ENCODE assay signal across 25 mouse cellular contexts in the genomic region with DNA sequence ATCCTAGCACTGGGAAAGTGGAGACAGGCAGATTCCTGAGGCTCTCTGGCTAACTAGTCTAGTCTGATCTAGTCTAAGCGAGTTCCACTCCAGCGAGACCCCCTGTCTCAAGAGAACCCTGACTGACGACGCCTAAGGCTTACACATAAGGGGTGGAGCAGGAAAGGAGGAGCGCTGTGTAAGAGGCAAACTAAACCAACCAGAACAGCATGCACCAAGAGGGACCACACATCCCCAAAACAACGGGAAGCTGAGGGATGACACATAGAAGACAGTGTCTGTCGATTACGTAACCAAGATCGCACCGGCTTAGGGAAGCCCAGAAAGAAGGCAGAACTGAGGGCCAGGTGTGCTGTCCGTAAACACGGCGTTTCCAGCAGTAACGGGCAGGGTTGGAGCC. TPM values are rescaled to one million over a fixed set of nuclear protein-coding genes. Genes with fewer than 3 reads are reported as not detected.
DNase-seq lines count a peak whose midpoint lies in the region; ATAC-seq and TF ChIP-seq lines count a peak whose summit lies in the region.
"Had no signal": no experiment of that assay in that cellular context is flagged by ENCODE, and none has a peak within 500 bp of the region (broad histone marks: within the 10 kb centered on the region; RNA-seq: fewer than 3 reads in every experiment).

No protein-coding gene starts in this region.

- H3K9me3 ChIP-seq in lung, postnatal 0 days (ENCODE audit: low read length): no peaks in the 10 kb centered on the region
- no peaks in the 10 kb centered on the region for H3K9me3 ChIP-seq in heart, embryonic 12.5 days (replicated peaks)
- H3K9me3 ChIP-seq: embryonic facial prominence, embryonic 13.5 days; forebrain, embryonic 13.5 days; heart, embryonic 10.5 days; heart, embryonic 15.5 days; hindbrain, embryonic 13.5 days had no signal

- no peak overlapping the region for H3K27ac ChIP-seq in lung, postnatal 0 days (ENCODE audit: low read length)
- H3K27ac ChIP-seq in heart, embryonic 12.5 days (ENCODE audit: poor library complexity, severe bottlenecking): no peak overlapping the region
- H3K27ac ChIP-seq: embryonic facial prominence, embryonic 13.5 days; forebrain, embryonic 13.5 days; gastrocnemius, adult 2 months; heart, embryonic 10.5 days; heart, embryonic 15.5 days; hindbrain, embryonic 13.5 days; hindbrain, postnatal 0 days had no signal

- TF ChIP-seq EP300 in lung, postnatal 0 days (IDR thresholded peaks at IDR 0.05): no peak

- 82% methylated on average over 14 of the region's 14 CpGs for WGBS in lung, postnatal 0 days
- 86% methylated on average over 14 of the region's 14 CpGs for WGBS in heart, embryonic 12.5 days

- no peak overlapping the region for H3K9ac ChIP-seq in lung, postnatal 0 days (replicated peaks; ENCODE audit: low read depth)
- H3K9ac ChIP-seq in heart, embryonic 12.5 days: no peak overlapping the region
- H3K9ac ChIP-seq: embryonic facial prominence, embryonic 13.5 days; forebrain, embryonic 13.5 days; forebrain, postnatal 0 days; heart, embryonic 15.5 days; hindbrain, embryonic 13.5 days had no signal

- H3K4me2 ChIP-seq in lung, postnatal 0 days (replicated peaks; ENCODE audit: low read depth, low read length): no peak overlapping the region
- no peak overlapping the region for H3K4me2 ChIP-seq in heart, embryonic 12.5 days
- H3K4me2 ChIP-seq: embryonic facial prominence, embryonic 13.5 days; forebrain, embryonic 13.5 days; heart, embryonic 15.5 days; hindbrain, embryonic 13.5 days had no signal

- peak; percentile 35; the same call in 1 of the 2 replicates for ATAC-seq in lung, postnatal 0 days
- peak; percentile 31 for ATAC-seq in common myeloid progenitor, adult 5-6 weeks (replicated peaks; ENCODE audit: low read depth, poor library complexity, severe bottlenecking)
- ATAC-seq in megakaryocyte progenitor cell, adult 5-6 weeks (replicated peaks; ENCODE audit: poor library complexity): peak; percentile 42
- ATAC-seq in heart, embryonic 12.5 days (ENCODE audit: insufficient number of reproducible peaks, low FRiP score): no peak
- ATAC-seq: forebrain, embryonic 13.5 days; forebrain, postnatal 0 days; hindbrain, postnatal 0 days had no signal

- no peaks in the 10 kb centered on the region for H3K4me1 ChIP-seq in lung, postnatal 0 days (ENCODE audit: insufficient read depth, low read depth, low read length)
- peaks cover 26% of the 10 kb centered on the region for H3K4me1 ChIP-seq in heart, embryonic 12.5 days (replicated peaks)
- H3K4me1 ChIP-seq: embryonic facial prominence, embryonic 13.5 days; forebrain, embryonic 13.5 days; hindbrain, embryonic 13.5 days had no signal

- no peaks in the 10 kb centered on the region for H3K27me3 ChIP-seq in lung, postnatal 0 days (replicated peaks; ENCODE audit: insufficient read depth, low read length)
- no peaks in the 10 kb centered on the region; the same call in 1 of the 2 replicates for H3K27me3 ChIP-seq in heart, embryonic 12.5 days (replicated peaks)
- H3K27me3 ChIP-seq: embryonic facial prominence, embryonic 13.5 days; forebrain, embryonic 13.5 days; hindbrain, embryonic 13.5 days had no signal

- no peak overlapping the region for H3K4me3 ChIP-seq in lung, postnatal 0 days (ENCODE audit: low read depth, low read length)
- H3K4me3 ChIP-seq in heart, embryonic 12.5 days: no peak overlapping the region
- H3K4me3 ChIP-seq: embryonic facial prominence, embryonic 13.5 days; forebrain, embryonic 13.5 days; gastrocnemius, adult 2 months; heart, embryonic 10.5 days; heart, embryonic 15.5 days; hindbrain, embryonic 13.5 days had no signal

- peak; percentile 11 for DNase-seq in lung, postnatal 0 days (ENCODE audit: low spot score)
- no peak for DNase-seq in lung, postnatal 36 days
- DNase-seq in gastrocnemius, postnatal 4 days (ENCODE audit: low spot score in 2 of 2): no peak
- DNase-seq in layer of hippocampus, adult 8-10 months (ENCODE audit: low spot score in 2 of 2): no peak
- no peak for DNase-seq in cerebellum, adult 9-11 months
- DNase-seq: adrenal gland, postnatal 14 days; cerebellum, adult 8-10 months; cerebellum, postnatal 25 days; forebrain, postnatal 0 days; gastrocnemius, adult 2 months; gastrocnemius, postnatal 25 days; heart, adult 18-20 months; heart, postnatal 14 days had no signal

- no peak for TF ChIP-seq CTCF in lung, postnatal 0 days (IDR thresholded peaks at IDR 0.05)

- H3K36me3 ChIP-seq in lung, postnatal 0 days (ENCODE audit: insufficient read depth, low read length): no peaks in the 10 kb centered on the region
- no peaks in the 10 kb centered on the region for H3K36me3 ChIP-seq in heart, embryonic 12.5 days
- H3K36me3 ChIP-seq: embryonic facial prominence, embryonic 13.5 days; heart, embryonic 10.5 days; heart, embryonic 15.5 days; hindbrain, embryonic 13.5 days had no signal

RNA-seq across cellular contexts. Expression of gene Pkd1l2, which starts 2.6 kb away (rescaled TPM):
- polyA plus RNA-seq in lung, postnatal 0 days (2015; fragmentation: Nextera tagmentation; extraction: Ambion mirVana): 0.06 TPM in 1 of 2 replicates, not detected in the other
- not detected in 2 replicates for total RNA-seq in common myeloid progenitor, adult 5-6 weeks (2017)
- 0.07 and 0.39 TPM in 2 replicates for total RNA-seq in megakaryocyte progenitor cell, adult 5-6 weeks (2015)
- 0.17 TPM in 2 replicates for total RNA-seq in megakaryocyte progenitor cell, adult 5-6 weeks (2017)
- 0.11 TPM in 1 of 2 replicates, not detected in the other for polyA plus RNA-seq in heart, embryonic 12.5 days (2016; fragmentation: Nextera tagmentation; extraction: Ambion mirVana)
- under 1 TPM in 1 of 2 experiments, not detected in 1; 0.08 TPM for total RNA-seq in gastrocnemius, postnatal 4 days (2021)
- total RNA-seq in layer of hippocampus, adult 8-10 months (2022): under 1 TPM in 3 of 4 experiments, not detected in 1; 0.06 to 0.27 (median 0.11) TPM
- total RNA-seq: forebrain, postnatal 0 days; heart, adult 18-20 months; heart, postnatal 14 days; hematopoietic stem cell, adult 5-6 weeks had no signal
- polyA plus RNA-seq: C2C12; forebrain, embryonic 13.5 days; intestine, embryonic 14.5 days had no signal

RNA-seq across cellular contexts. Expression of gene Bco1, which starts 16.0 kb away (rescaled TPM):
- polyA plus RNA-seq in lung, postnatal 0 days (2015; fragmentation: Nextera tagmentation; extraction: Ambion mirVana): 0.10 TPM in 1 of 2 replicates, not detected in the other
- 0.19 and 1.3 TPM in 2 replicates for total RNA-seq in common myeloid progenitor, adult 5-6 weeks (2017)
- 0.61 and 0.62 TPM in 2 replicates for total RNA-seq in megakaryocyte progenitor cell, adult 5-6 weeks (2015)
- total RNA-seq in megakaryocyte progenitor cell, adult 5-6 weeks (2017): 0.54 and 0.95 TPM in 2 replicates
- 0.08 and 0.34 TPM in 2 replicates for polyA plus RNA-seq in heart, embryonic 12.5 days (2016; fragmentation: Nextera tagmentation; extraction: Ambion mirVana)
- under 1 TPM; 0.20 to 0.41 TPM for total RNA-seq in gastrocnemius, postnatal 4 days (2021)
- under 1 TPM in 3 of 4 experiments, not detected in 1; 0.14 to 0.47 (median 0.20) TPM for total RNA-seq in layer of hippocampus, adult 8-10 months (2022)
- total RNA-seq: forebrain, postnatal 0 days; gastrocnemius, adult 2 months; gastrocnemius, postnatal 25 days; heart, postnatal 14 days had no signal
- polyA plus RNA-seq: C2C12; forebrain, embryonic 13.5 days; heart, embryonic 15.5 days had no signal
